Mouse (Mus musculus): ENCODE data around the gene Rnf145.

The Rnf145 gene

GRCm38 (mm10) chr11:44502931-44503330, 15.8 kb upstream of the Rnf145 start:
- H3K36me3 ChIP-seq (ENCODE audit: insufficient read depth, low read length), result no peaks in the 10 kb centered on the region
- no peak overlapping the region for H3K4me3 ChIP-seq (replicated peaks; ENCODE audit: low read length)
- peaks cover 20% of the 10 kb centered on the region for H3K9me3 ChIP-seq (ENCODE audit: low read length)
- TF ChIP-seq CTCF (conservative IDR thresholded peaks at IDR 0.05; ENCODE audit: low read length) (no peak), POU5F1 (IDR thresholded peaks at IDR 0.05; ENCODE audit: borderline replicate concordance, low read length) (no peak)
- peaks cover 14% of the 10 kb centered on the region for H3K27me3 ChIP-seq (ENCODE audit: insufficient read depth, low read length)
- no peaks in the 10 kb centered on the region; the same call in 1 of the 2 replicates for H3K4me1 ChIP-seq (replicated peaks; ENCODE audit: low read depth, low read length)

DNA sequence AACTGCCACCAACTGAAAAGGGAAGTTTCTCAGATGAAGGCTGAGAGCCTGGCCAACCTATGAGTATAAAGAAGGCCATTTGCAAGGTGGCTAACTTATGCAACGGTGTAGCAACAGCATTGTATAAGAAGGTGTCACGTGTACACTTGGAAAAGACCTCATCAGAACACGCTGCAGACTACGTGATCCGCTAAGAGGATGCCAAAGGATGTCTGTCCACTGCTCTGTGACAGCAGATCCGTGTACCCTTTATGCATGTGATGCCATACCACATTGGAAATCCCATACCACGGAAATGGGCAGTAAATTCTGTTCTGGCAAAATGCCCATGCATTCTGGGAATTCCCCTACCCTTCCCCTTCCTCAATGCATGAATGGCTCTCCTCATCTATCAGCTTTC, 14.6 kb upstream of the Rnf145 start:
- no peak overlapping the region for H3K4me3 ChIP-seq (replicated peaks; ENCODE audit: low read length)
- no peaks in the 10 kb centered on the region for H3K4me1 ChIP-seq (replicated peaks; ENCODE audit: low read depth, low read length)
- no peak for TF ChIP-seq NANOG (IDR thresholded peaks at IDR 0.05; ENCODE audit: borderline replicate concordance, low read length)
- no peak for TF ChIP-seq POU5F1 (IDR thresholded peaks at IDR 0.05; ENCODE audit: borderline replicate concordance, low read length)
- TF ChIP-seq CTCF (conservative IDR thresholded peaks at IDR 0.05; ENCODE audit: low read length), result no peak
- no peaks in the 10 kb centered on the region for H3K36me3 ChIP-seq (ENCODE audit: insufficient read depth, low read length)
- peaks cover 11% of the 10 kb centered on the region for H3K27me3 ChIP-seq (ENCODE audit: insufficient read depth, low read length)
- peaks cover 20% of the 10 kb centered on the region for H3K9me3 ChIP-seq (ENCODE audit: low read length)

DNA sequence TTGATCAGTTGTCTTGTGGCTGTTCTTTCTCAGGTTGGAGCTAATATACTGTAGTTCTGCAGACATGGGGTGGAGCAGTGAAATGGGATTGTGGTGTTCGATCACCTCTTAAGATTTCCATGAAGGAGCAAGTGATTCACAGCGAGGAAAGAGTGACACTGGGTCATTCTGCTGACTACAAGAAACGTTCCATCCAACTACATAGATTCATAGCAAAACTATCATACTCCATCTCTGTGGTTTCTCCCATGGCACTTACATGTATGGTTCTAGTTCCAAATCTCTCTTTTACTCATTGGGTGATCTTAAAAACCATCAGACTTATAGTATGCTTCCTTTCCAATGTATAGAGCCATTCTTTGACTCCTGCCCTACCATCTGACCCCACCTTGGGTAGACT, 14.0 kb upstream of the Rnf145 start:
- Histone ChIP-seq H3K36me3 (ENCODE audit: insufficient read depth, low read length) (no peaks in the 10 kb centered on the region), H3K4me1 (replicated peaks; ENCODE audit: low read depth, low read length) (no peaks in the 10 kb centered on the region), H3K9me3 (ENCODE audit: low read length) (peaks cover 20% of the 10 kb centered on the region), H3K27me3 (ENCODE audit: insufficient read depth, low read length) (peaks cover 11% of the 10 kb centered on the region), H3K4me3 (replicated peaks; ENCODE audit: low read length) (no peak overlapping the region)
- no peak for TF ChIP-seq CTCF (conservative IDR thresholded peaks at IDR 0.05; ENCODE audit: low read length)
- no peak for TF ChIP-seq NANOG (IDR thresholded peaks at IDR 0.05; ENCODE audit: borderline replicate concordance, low read length)
- TF ChIP-seq POU5F1 (IDR thresholded peaks at IDR 0.05; ENCODE audit: borderline replicate concordance, low read length), result no peak

DNA sequence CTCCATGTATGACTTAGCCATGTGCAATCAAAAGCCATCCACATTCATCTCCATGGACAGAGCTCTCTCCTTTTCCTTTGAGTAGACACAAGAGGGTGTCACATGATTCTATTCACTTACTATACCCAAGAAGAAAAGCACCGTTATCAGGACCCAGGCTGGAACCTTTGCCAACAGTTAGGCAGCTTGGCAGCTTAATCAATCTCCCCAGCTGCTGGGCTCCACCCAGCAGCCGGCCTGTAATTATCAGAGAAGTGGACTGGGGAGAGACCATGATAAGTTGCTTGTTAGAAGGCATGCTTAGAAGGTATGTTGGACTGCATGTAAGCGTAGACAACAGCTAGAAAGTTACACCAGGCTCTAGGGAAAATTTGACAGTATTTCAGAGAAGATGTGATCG, 9.9 kb upstream of the Rnf145 start:
- Histone ChIP-seq H3K36me3 (ENCODE audit: insufficient read depth, low read length) (no peaks in the 10 kb centered on the region), H3K4me3 (replicated peaks; ENCODE audit: low read length) (no peak overlapping the region)
- TF ChIP-seq NANOG (IDR thresholded peaks at IDR 0.05; ENCODE audit: borderline replicate concordance, low read length) (no peak), POU5F1 (IDR thresholded peaks at IDR 0.05; ENCODE audit: borderline replicate concordance, low read length) (no peak), CTCF (conservative IDR thresholded peaks at IDR 0.05; ENCODE audit: low read length) (no peak)

GRCm38 (mm10) chr11:44509906-44510305, 8.9 kb upstream of the Rnf145 start:
- H3K27me3 ChIP-seq (ENCODE audit: insufficient read depth, low read length), result no peaks in the 10 kb centered on the region
- no peak overlapping the region for H3K4me3 ChIP-seq (replicated peaks; ENCODE audit: low read length)
- no peaks in the 10 kb centered on the region for H3K36me3 ChIP-seq (ENCODE audit: insufficient read depth, low read length)
- TF ChIP-seq CTCF (conservative IDR thresholded peaks at IDR 0.05; ENCODE audit: low read length) (no peak), POU5F1 (IDR thresholded peaks at IDR 0.05; ENCODE audit: borderline replicate concordance, low read length) (no peak), NANOG (IDR thresholded peaks at IDR 0.05; ENCODE audit: borderline replicate concordance, low read length) (no peak)
- H3K4me1 ChIP-seq (replicated peaks; ENCODE audit: low read depth, low read length), result no peaks in the 10 kb centered on the region
- H3K9me3 ChIP-seq (ENCODE audit: low read length), result no peaks in the 10 kb centered on the region

More for the DNA sequence above, 9.9 kb upstream of the Rnf145 start:
- Histone ChIP-seq H3K27me3 (ENCODE audit: insufficient read depth, low read length) (no peaks in the 10 kb centered on the region), H3K4me1 (replicated peaks; ENCODE audit: low read depth, low read length) (no peaks in the 10 kb centered on the region), H3K9me3 (ENCODE audit: low read length) (no peaks in the 10 kb centered on the region)

- Histone ChIP-seq H3K9me3 (ENCODE audit: low read length) (no peaks in the 10 kb centered on the region), H3K4me1 (replicated peaks; ENCODE audit: low read depth, low read length) (no peaks in the 10 kb centered on the region), H3K36me3 (ENCODE audit: insufficient read depth, low read length) (no peaks in the 10 kb centered on the region), H3K27me3 (ENCODE audit: insufficient read depth, low read length) (no peaks in the 10 kb centered on the region), H3K4me3 (replicated peaks; ENCODE audit: low read length) (no peak overlapping the region)
- TF ChIP-seq POU5F1 (IDR thresholded peaks at IDR 0.05; ENCODE audit: borderline replicate concordance, low read length) (no peak), CTCF (conservative IDR thresholded peaks at IDR 0.05; ENCODE audit: low read length) (no peak), NANOG (IDR thresholded peaks at IDR 0.05; ENCODE audit: borderline replicate concordance, low read length) (no peak)
These were observed 8.4 kb upstream of the Rnf145 start for GRCm38 (mm10) chr11:44510371-44510770.

GRCm38 (mm10) chr11:44512044-44513025, 6.4 kb upstream of the Rnf145 start:
- peaks cover 3% of the 10 kb centered on the region for H3K4me1 ChIP-seq (replicated peaks; ENCODE audit: low read depth, low read length)
- H3K36me3 ChIP-seq (ENCODE audit: insufficient read depth, low read length), result no peaks in the 10 kb centered on the region
- TF ChIP-seq CTCF (conservative IDR thresholded peaks at IDR 0.05; ENCODE audit: low read length), result no peak
- no peak for TF ChIP-seq POU5F1 (IDR thresholded peaks at IDR 0.05; ENCODE audit: borderline replicate concordance, low read length)
- no peak overlapping the region for H3K4me3 ChIP-seq (replicated peaks; ENCODE audit: low read length)
- H3K9me3 ChIP-seq (ENCODE audit: low read length), result no peaks in the 10 kb centered on the region
- peaks cover 2% of the 10 kb centered on the region; the same call in 1 of the 2 replicates for H3K27me3 ChIP-seq (ENCODE audit: insufficient read depth, low read length)

DNA sequence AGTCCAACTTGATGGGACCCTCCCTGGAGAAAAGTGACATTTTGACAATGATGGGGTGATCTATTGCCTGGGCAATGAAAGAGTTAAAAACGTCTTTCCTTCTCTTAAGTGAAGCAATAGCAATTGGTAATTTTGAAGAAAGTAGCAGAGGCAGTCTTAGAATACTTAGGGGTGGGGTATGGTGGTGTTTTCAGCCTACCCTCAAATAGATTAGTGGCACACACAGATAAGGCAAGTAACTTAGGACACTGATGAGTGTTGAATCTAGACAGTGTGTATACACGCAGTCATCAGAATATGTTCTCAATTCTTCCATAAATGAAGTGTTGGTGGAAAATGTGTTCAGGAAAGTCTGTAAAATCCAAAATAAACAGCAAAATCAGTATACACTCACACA, 5.7 kb upstream of the Rnf145 start:
- TF ChIP-seq POU5F1 (IDR thresholded peaks at IDR 0.05; ENCODE audit: borderline replicate concordance, low read length) (no peak), NANOG (IDR thresholded peaks at IDR 0.05; ENCODE audit: borderline replicate concordance, low read length) (no peak)
- Histone ChIP-seq H3K4me3 (replicated peaks; ENCODE audit: low read length) (no peak overlapping the region), H3K9me3 (ENCODE audit: low read length) (no peaks in the 10 kb centered on the region), H3K27me3 (ENCODE audit: insufficient read depth, low read length) (peaks cover 8% of the 10 kb centered on the region), H3K36me3 (ENCODE audit: insufficient read depth, low read length) (no peaks in the 10 kb centered on the region), H3K4me1 (replicated peaks; ENCODE audit: low read depth, low read length) (peaks cover 10% of the 10 kb centered on the region)

All from E14TG2a.4 (cell line).